Mouse (Mus musculus) ES-Bruce4 (cell line): ENCODE data around the gene Sirt6.
A peak's percentile ranks its signal among the peaks of the same experiment; 100 is the strongest.

ENCODE experiments used
- EP300 ChIP-seq: IDR thresholded peaks from 2 replicates; pipeline ENCODE4 v1.6.1; 2011; ENCODE audit warnings: low read depth, low read length; ENCODE audit not compliant: insufficient read depth
- POLR2A ChIP-seq: IDR thresholded peaks from one replicate; pipeline ENCODE4 v1.8.1; 2011; ENCODE audit warnings: low read length; ENCODE audit not compliant: insufficient read depth

- TF ChIP-seq POLR2A (no peak), EP300 (peak; percentile 77; the same call in 1 of the 2 replicates)
These were observed 26.8 kb downstream of the Sirt6 start, which contains the start of gene Tle6 for GRCm38 (mm10) chr10:81600738-81601203.
